Mouse (Mus musculus): ENCODE measurements at regions not wholly inside any gene's neighbourhood (a gene's known extent, or its start where the extent isn't known, plus 50 kb on each side); places are given as distances from the start of the nearest gene placed in this dataset.

- H3K27me3 ChIP-seq (ENCODE audit: control insufficient read depth, insufficient read depth, low read length), result no peaks in the 10 kb centered on the region
- ATAC-seq (ENCODE audit: insufficient number of reproducible peaks, low FRiP score, low TSS enrichment, low read depth), result no peak
- H3K4me2 ChIP-seq (ENCODE audit: low read depth, severe bottlenecking), result no peak overlapping the region
- no peak overlapping the region for H3K27ac ChIP-seq (replicated peaks; ENCODE audit: low read depth, low read length)
- H3K4me1 ChIP-seq (ENCODE audit: control insufficient read depth, insufficient read depth, low read length), result no peaks in the 10 kb centered on the region
- no peak for DNase-seq (ENCODE audit: low spot score)
- no peak overlapping the region for H3K4me3 ChIP-seq (ENCODE audit: low read depth, low read length)
- no peaks in the 10 kb centered on the region for H3K36me3 ChIP-seq (ENCODE audit: control insufficient read depth, insufficient read depth, low read length)
- H3K9ac ChIP-seq (ENCODE audit: low read length), result no peak overlapping the region
- H3K9me3 ChIP-seq (ENCODE audit: control insufficient read depth, low read length), result no peaks in the 10 kb centered on the region
These were observed 207.2 kb upstream of the Dmd start for GRCm38 (mm10) chrX:82741478-82741877.

GRCm38 (mm10) chrX:82764204-82764603, 184.5 kb upstream of the Dmd start:
- Histone ChIP-seq H3K4me2 (ENCODE audit: low read depth, severe bottlenecking) (no peak overlapping the region), H3K27ac (replicated peaks; ENCODE audit: low read depth, low read length) (no peak overlapping the region), H3K9me3 (ENCODE audit: control insufficient read depth, low read length) (no peaks in the 10 kb centered on the region), H3K4me3 (ENCODE audit: low read depth, low read length) (no peak overlapping the region), H3K9ac (ENCODE audit: low read length) (no peak overlapping the region), H3K4me1 (ENCODE audit: control insufficient read depth, insufficient read depth, low read length) (no peaks in the 10 kb centered on the region), H3K36me3 (ENCODE audit: control insufficient read depth, insufficient read depth, low read length) (no peaks in the 10 kb centered on the region), H3K27me3 (ENCODE audit: control insufficient read depth, insufficient read depth, low read length) (no peaks in the 10 kb centered on the region)
- WGBS, result 73% methylated on average over 2 of the region's 2 CpGs
- no peak for ATAC-seq (ENCODE audit: insufficient number of reproducible peaks, low FRiP score, low TSS enrichment, low read depth)
- DNase-seq (ENCODE audit: low spot score), result no peak

- no peaks in the 10 kb centered on the region for H3K9me3 ChIP-seq (ENCODE audit: control insufficient read depth, low read length)
- no peak overlapping the region for H3K4me2 ChIP-seq (ENCODE audit: low read depth, severe bottlenecking)
- WGBS, result 43% methylated on average over 2 of the region's 2 CpGs
- H3K4me1 ChIP-seq (ENCODE audit: control insufficient read depth, insufficient read depth, low read length), result no peaks in the 10 kb centered on the region
- no peak overlapping the region for H3K4me3 ChIP-seq (ENCODE audit: low read depth, low read length)
- H3K27me3 ChIP-seq (ENCODE audit: control insufficient read depth, insufficient read depth, low read length), result no peaks in the 10 kb centered on the region
- ATAC-seq (ENCODE audit: insufficient number of reproducible peaks, low FRiP score, low TSS enrichment, low read depth), result no peak
- H3K36me3 ChIP-seq (ENCODE audit: control insufficient read depth, insufficient read depth, low read length), result no peaks in the 10 kb centered on the region
- DNase-seq (ENCODE audit: low spot score), result no peak
- H3K27ac ChIP-seq (replicated peaks; ENCODE audit: low read depth, low read length), result no peak overlapping the region
- no peak overlapping the region for H3K9ac ChIP-seq (ENCODE audit: low read length)
These were observed 139.5 kb upstream of the Dmd start for GRCm38 (mm10) chrX:82809171-82809570.

GRCm38 (mm10) chrX:82814618-82815017, 134.1 kb upstream of the Dmd start:
- no peaks in the 10 kb centered on the region for H3K36me3 ChIP-seq (ENCODE audit: control insufficient read depth, insufficient read depth, low read length)
- WGBS, result 33% methylated on average over 11 of the region's 11 CpGs
- no peaks in the 10 kb centered on the region for H3K4me1 ChIP-seq (ENCODE audit: control insufficient read depth, insufficient read depth, low read length)
- H3K9ac ChIP-seq (ENCODE audit: low read length), result no peak overlapping the region
- H3K27me3 ChIP-seq (ENCODE audit: control insufficient read depth, insufficient read depth, low read length), result no peaks in the 10 kb centered on the region
- no peaks in the 10 kb centered on the region for H3K9me3 ChIP-seq (ENCODE audit: control insufficient read depth, low read length)
- H3K4me3 ChIP-seq (ENCODE audit: low read depth, low read length), result no peak overlapping the region
- no peak overlapping the region for H3K27ac ChIP-seq (replicated peaks; ENCODE audit: low read depth, low read length)
- DNase-seq (ENCODE audit: low spot score) (no peak), ATAC-seq (ENCODE audit: insufficient number of reproducible peaks, low FRiP score, low TSS enrichment, low read depth) (no peak)
- H3K4me2 ChIP-seq (ENCODE audit: low read depth, severe bottlenecking), result peak overlapping the region; percentile 29

- H3K27ac ChIP-seq (replicated peaks; ENCODE audit: low read depth, low read length), result no peak overlapping the region
- no peak for DNase-seq (ENCODE audit: low spot score)
- no peaks in the 10 kb centered on the region for H3K4me1 ChIP-seq (ENCODE audit: control insufficient read depth, insufficient read depth, low read length)
- no peak overlapping the region for H3K9ac ChIP-seq (ENCODE audit: low read length)
- no peak overlapping the region for H3K4me2 ChIP-seq (ENCODE audit: low read depth, severe bottlenecking)
- H3K4me3 ChIP-seq (ENCODE audit: low read depth, low read length), result no peak overlapping the region
- H3K27me3 ChIP-seq (ENCODE audit: control insufficient read depth, insufficient read depth, low read length), result no peaks in the 10 kb centered on the region
- H3K9me3 ChIP-seq (ENCODE audit: control insufficient read depth, low read length), result no peaks in the 10 kb centered on the region
- 55% methylated on average over 4 of the region's 4 CpGs for WGBS
- ATAC-seq (ENCODE audit: insufficient number of reproducible peaks, low FRiP score, low TSS enrichment, low read depth), result no peak
- no peaks in the 10 kb centered on the region for H3K36me3 ChIP-seq (ENCODE audit: control insufficient read depth, insufficient read depth, low read length)
These were observed 131.6 kb upstream of the Dmd start for GRCm38 (mm10) chrX:82817045-82817444.

- H3K4me1 ChIP-seq (ENCODE audit: control insufficient read depth, insufficient read depth, low read length), result no peaks in the 10 kb centered on the region
- no peaks in the 10 kb centered on the region for H3K36me3 ChIP-seq (ENCODE audit: control insufficient read depth, insufficient read depth, low read length)
- no peak overlapping the region for H3K4me2 ChIP-seq (ENCODE audit: low read depth, severe bottlenecking)
- no peak overlapping the region for H3K4me3 ChIP-seq (ENCODE audit: low read depth, low read length)
- no peak overlapping the region for H3K27ac ChIP-seq (replicated peaks; ENCODE audit: low read depth, low read length)
- H3K9me3 ChIP-seq (ENCODE audit: control insufficient read depth, low read length), result no peaks in the 10 kb centered on the region
- no peak for ATAC-seq (ENCODE audit: insufficient number of reproducible peaks, low FRiP score, low TSS enrichment, low read depth)
- 56% methylated on average over 5 of the region's 5 CpGs for WGBS
- H3K27me3 ChIP-seq (ENCODE audit: control insufficient read depth, insufficient read depth, low read length), result no peaks in the 10 kb centered on the region
- no peak overlapping the region for H3K9ac ChIP-seq (ENCODE audit: low read length)
- no peak for DNase-seq (ENCODE audit: low spot score)
These were observed 125.1 kb upstream of the Dmd start for GRCm38 (mm10) chrX:82823606-82824005.

- Histone ChIP-seq H3K4me1 (ENCODE audit: control insufficient read depth, insufficient read depth, low read length) (no peaks in the 10 kb centered on the region), H3K27ac (replicated peaks; ENCODE audit: low read depth, low read length) (no peak overlapping the region), H3K4me2 (ENCODE audit: low read depth, severe bottlenecking) (no peak overlapping the region), H3K27me3 (ENCODE audit: control insufficient read depth, insufficient read depth, low read length) (no peaks in the 10 kb centered on the region), H3K9me3 (ENCODE audit: control insufficient read depth, low read length) (no peaks in the 10 kb centered on the region), H3K36me3 (ENCODE audit: control insufficient read depth, insufficient read depth, low read length) (no peaks in the 10 kb centered on the region), H3K9ac (ENCODE audit: low read length) (no peak overlapping the region), H3K4me3 (ENCODE audit: low read depth, low read length) (no peak overlapping the region)
- DNase-seq (ENCODE audit: low spot score), result no peak
- no peak for ATAC-seq (ENCODE audit: insufficient number of reproducible peaks, low FRiP score, low TSS enrichment, low read depth)
- WGBS, result 5% methylated on average over 1 of the region's 1 CpGs
These were observed 82.6 kb upstream of the Dmd start for GRCm38 (mm10) chrX:82866116-82866515.

Measured in limb, embryonic 11.5 days (tissue).